Mouse (Mus musculus) erythroblast, embryonic 14.5 days (primary cell): ENCODE measurements around the gene Arid5b. TPM values are rescaled to one million over a fixed set of nuclear protein-coding genes. Genes with fewer than 3 reads are reported as not detected.

ENCODE experiments used
- H3K27me3 ChIP-seq: 2 replicates; pipeline ENCODE4 v1.6.1; 2012; ENCODE audit warnings: inconsistent platforms; ENCODE audit not compliant: control insufficient read depth
- H3K36me3 ChIP-seq: 2 replicates; pipeline ENCODE4 v1.6.1; 2012; ENCODE audit warnings: mild to moderate bottlenecking, inconsistent platforms; ENCODE audit not compliant: control insufficient read depth
- H3K4me1 ChIP-seq: 2 replicates; pipeline ENCODE4 v1.6.1; 2012; ENCODE audit warnings: inconsistent platforms; ENCODE audit not compliant: control insufficient read depth
- H3K4me3 ChIP-seq: replicated peaks from 2 replicates; pipeline ENCODE3; 2012; ENCODE audit warnings: moderate library complexity, mild to moderate bottlenecking, inconsistent platforms
- H3K9me3 ChIP-seq: 2 replicates; pipeline ENCODE4 v1.6.1; 2012; ENCODE audit warnings: low read length, inconsistent platforms, mixed read lengths; ENCODE audit not compliant: control insufficient read depth
- GATA1 ChIP-seq: IDR thresholded peaks from 2 replicates; pipeline ENCODE4 v1.6.1; 2012; ENCODE audit warnings: low read length, inconsistent platforms, mixed read lengths
- TAL1 ChIP-seq: IDR thresholded peaks from 3 replicates; pipeline ENCODE4 v1.6.1; 2012; ENCODE audit warnings: low read length, inconsistent platforms, mixed read lengths
- polyA plus RNA-seq: library from polyadenylated mRNA; stranded (reverse); fragments of >175 nt; gene quantifications from 2 replicates; pipeline ENCODE4 v1.2.3, GENCODE M21; 2012

Gene Arid5b
- polyA plus RNA-seq, 1 experiment = 0.01 TPM

GRCm38 (mm10) chr10:68113645-68114044 is 164.9 kb downstream of the Arid5b start:
- H3K27me3 ChIP-seq = no peaks in the 10 kb centered on the region
- H3K4me1 ChIP-seq = peaks cover 12% of the 10 kb centered on the region
- H3K4me3 ChIP-seq = no peak overlapping the region
- peaks cover 4% of the 10 kb centered on the region; the same call in 1 of the 2 replicates for H3K36me3 ChIP-seq
- TF ChIP-seq TAL1 (no peak), GATA1 (no peak)
- H3K9me3 ChIP-seq = no peaks in the 10 kb centered on the region

GRCm38 (mm10) chr10:68112983-68113382 is 165.6 kb downstream of the Arid5b start:
- Histone ChIP-seq H3K9me3 (no peaks in the 10 kb centered on the region), H3K36me3 (peaks cover 4% of the 10 kb centered on the region; the same call in 1 of the 2 replicates), H3K27me3 (no peaks in the 10 kb centered on the region), H3K4me3 (no peak overlapping the region), H3K4me1 (peaks cover 12% of the 10 kb centered on the region)
- TF ChIP-seq GATA1 (no peak), TAL1 (no peak)

GRCm38 (mm10) chr10:68110607-68111006 is 167.9 kb downstream of the Arid5b start:
- no peak for TF ChIP-seq GATA1
- TF ChIP-seq TAL1 = no peak
- H3K4me3 ChIP-seq = no peak overlapping the region

GRCm38 (mm10) chr10:68110182-68110581 is 168.4 kb downstream of the Arid5b start:
- H3K36me3 ChIP-seq = no peaks in the 10 kb centered on the region; the same call in 1 of the 2 replicates
- no peak overlapping the region for H3K4me3 ChIP-seq
- peaks cover 7% of the 10 kb centered on the region for H3K4me1 ChIP-seq
- TF ChIP-seq TAL1 (no peak), GATA1 (no peak)
- no peaks in the 10 kb centered on the region for H3K27me3 ChIP-seq
- no peaks in the 10 kb centered on the region for H3K9me3 ChIP-seq

More at GRCm38 (mm10) chr10:68110607-68111006, 167.9 kb downstream of the Arid5b start:
- Histone ChIP-seq H3K9me3 (no peaks in the 10 kb centered on the region), H3K36me3 (no peaks in the 10 kb centered on the region; the same call in 1 of the 2 replicates), H3K4me1 (peaks cover 9% of the 10 kb centered on the region), H3K27me3 (no peaks in the 10 kb centered on the region)

GRCm38 (mm10) chr10:68109651-68110050 is 168.9 kb downstream of the Arid5b start:
- TF ChIP-seq TAL1 = no peak
- no peak for TF ChIP-seq GATA1
- Histone ChIP-seq H3K9me3 (no peaks in the 10 kb centered on the region), H3K4me1 (peaks cover 3% of the 10 kb centered on the region), H3K36me3 (no peaks in the 10 kb centered on the region; the same call in 1 of the 2 replicates), H3K4me3 (no peak overlapping the region), H3K27me3 (no peaks in the 10 kb centered on the region)

GRCm38 (mm10) chr10:68107716-68108115 is 170.8 kb downstream of the Arid5b start:
- no peak overlapping the region for H3K4me3 ChIP-seq

GRCm38 (mm10) chr10:68106351-68106950 is 172.1 kb downstream of the Arid5b start:
- H3K4me3 ChIP-seq = no peak overlapping the region
- TF ChIP-seq TAL1 (no peak), GATA1 (no peak)
- H3K27me3 ChIP-seq = no peaks in the 10 kb centered on the region
- no peaks in the 10 kb centered on the region for H3K9me3 ChIP-seq
- peaks cover 2% of the 10 kb centered on the region; the same call in 1 of the 2 replicates for H3K4me1 ChIP-seq
- no peaks in the 10 kb centered on the region; the same call in 1 of the 2 replicates for H3K36me3 ChIP-seq

More at GRCm38 (mm10) chr10:68107716-68108115, 170.8 kb downstream of the Arid5b start:
- Histone ChIP-seq H3K27me3 (no peaks in the 10 kb centered on the region), H3K4me1 (peaks cover 2% of the 10 kb centered on the region; the same call in 1 of the 2 replicates), H3K36me3 (no peaks in the 10 kb centered on the region; the same call in 1 of the 2 replicates), H3K9me3 (no peaks in the 10 kb centered on the region)
- TF ChIP-seq GATA1 = no peak
- TF ChIP-seq TAL1 = no peak

GRCm38 (mm10) chr10:68104881-68105781 is 173.4 kb downstream of the Arid5b start:
- TF ChIP-seq TAL1 (no peak), GATA1 (no peak)
- Histone ChIP-seq H3K36me3 (no peaks in the 10 kb centered on the region; the same call in 1 of the 2 replicates), H3K4me3 (no peak overlapping the region), H3K9me3 (no peaks in the 10 kb centered on the region), H3K27me3 (no peaks in the 10 kb centered on the region), H3K4me1 (peaks cover 2% of the 10 kb centered on the region; the same call in 1 of the 2 replicates)

GRCm38 (mm10) chr10:68104481-68104880 is 174.1 kb downstream of the Arid5b start:
- H3K4me1 ChIP-seq = peaks cover 2% of the 10 kb centered on the region; the same call in 1 of the 2 replicates
- no peak overlapping the region for H3K4me3 ChIP-seq
- no peaks in the 10 kb centered on the region for H3K9me3 ChIP-seq
- H3K36me3 ChIP-seq = no peaks in the 10 kb centered on the region; the same call in 1 of the 2 replicates
- TF ChIP-seq GATA1 (no peak), TAL1 (no peak)
- no peaks in the 10 kb centered on the region for H3K27me3 ChIP-seq
